Mouse (Mus musculus): ENCODE results near the gene Tlr3. TPM values are rescaled to one million over a fixed set of nuclear protein-coding genes. Genes with fewer than 3 reads are reported as not detected.

The Tlr3 gene
- polyA plus RNA-seq, 1 experiment: 2.0 TPM

- Histone ChIP-seq H3K9me3 (replicated peaks; ENCODE audit: control insufficient read depth, insufficient read depth, low read length, poor library complexity, severe bottlenecking) (peaks cover 13% of the 10 kb centered on the region), H3K36me3 (ENCODE audit: control insufficient read depth, insufficient read depth, low read length, poor library complexity, severe bottlenecking) (no peaks in the 10 kb centered on the region), H3K4me1 (ENCODE audit: control insufficient read depth, insufficient read depth, low read length) (no peaks in the 10 kb centered on the region), H3K4me3 (ENCODE audit: low read depth, low read length) (no peak overlapping the region), H3K27me3 (ENCODE audit: control insufficient read depth, insufficient read depth, low read length, poor library complexity, severe bottlenecking) (no peaks in the 10 kb centered on the region), H3K27ac (ENCODE audit: insufficient read depth, low read length) (no peak overlapping the region), H3K9ac (ENCODE audit: low read depth, poor library complexity, severe bottlenecking) (no peak overlapping the region)
- TF ChIP-seq CTCF (IDR thresholded peaks at IDR 0.05; ENCODE audit: low read depth, low read length): peak; percentile 29
- TF ChIP-seq EP300 (IDR thresholded peaks at IDR 0.05; ENCODE audit: insufficient read depth, low read depth, low read length): no peak
- no peak for TF ChIP-seq POLR2A (IDR thresholded peaks at IDR 0.05; ENCODE audit: insufficient read depth, low read length)
Observed at GRCm38 (mm10) chr8:45438899-45439535, 28.1 kb upstream of the Tlr3 start.

- TF ChIP-seq CTCF (IDR thresholded peaks at IDR 0.05; ENCODE audit: low read depth, low read length): no peak
- no peak for TF ChIP-seq EP300 (IDR thresholded peaks at IDR 0.05; ENCODE audit: insufficient read depth, low read depth, low read length)
- TF ChIP-seq POLR2A (IDR thresholded peaks at IDR 0.05; ENCODE audit: insufficient read depth, low read length): no peak
- H3K27me3 ChIP-seq (ENCODE audit: control insufficient read depth, insufficient read depth, low read length, poor library complexity, severe bottlenecking): no peaks in the 10 kb centered on the region
- no peak overlapping the region for H3K4me3 ChIP-seq (ENCODE audit: low read depth, low read length)
- no peak overlapping the region for H3K27ac ChIP-seq (ENCODE audit: insufficient read depth, low read length)
- H3K4me1 ChIP-seq (ENCODE audit: control insufficient read depth, insufficient read depth, low read length): no peaks in the 10 kb centered on the region
- no peaks in the 10 kb centered on the region for H3K36me3 ChIP-seq (ENCODE audit: control insufficient read depth, insufficient read depth, low read length, poor library complexity, severe bottlenecking)
- no peaks in the 10 kb centered on the region for H3K9me3 ChIP-seq (replicated peaks; ENCODE audit: control insufficient read depth, insufficient read depth, low read length, poor library complexity, severe bottlenecking)
- H3K9ac ChIP-seq (ENCODE audit: low read depth, poor library complexity, severe bottlenecking): no peak overlapping the region
Observed at GRCm38 (mm10) chr8:45420151-45420550, 9.3 kb upstream of the Tlr3 start.

DNA sequence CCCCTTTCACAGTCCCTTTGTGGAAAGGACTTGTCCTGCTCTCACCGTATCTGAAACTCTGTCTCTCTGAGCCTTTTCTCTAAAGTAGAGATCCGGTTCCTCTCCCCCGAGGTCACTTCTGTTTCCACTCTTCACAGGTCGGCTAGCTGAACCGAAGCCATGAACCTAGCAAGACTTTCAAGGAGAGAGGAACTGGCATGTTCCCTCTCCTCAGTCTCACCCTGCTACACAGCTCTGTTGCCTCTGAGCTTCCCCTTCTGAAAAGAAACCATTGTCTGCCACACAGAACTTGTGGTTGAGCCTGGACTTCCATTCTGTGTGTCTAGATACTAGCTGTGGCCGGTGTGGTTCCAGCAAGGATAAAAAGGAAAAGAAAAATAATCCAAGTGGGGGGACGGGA is 4.1 kb upstream of the Tlr3 start:
- H3K36me3 ChIP-seq (ENCODE audit: control insufficient read depth, insufficient read depth, low read length, poor library complexity, severe bottlenecking): no peaks in the 10 kb centered on the region
- no peaks in the 10 kb centered on the region for H3K4me1 ChIP-seq (ENCODE audit: control insufficient read depth, insufficient read depth, low read length)
- no peak overlapping the region for H3K9ac ChIP-seq (ENCODE audit: low read depth, poor library complexity, severe bottlenecking)
- H3K27ac ChIP-seq (ENCODE audit: insufficient read depth, low read length): no peak overlapping the region
- H3K9me3 ChIP-seq (replicated peaks; ENCODE audit: control insufficient read depth, insufficient read depth, low read length, poor library complexity, severe bottlenecking): no peaks in the 10 kb centered on the region
- H3K27me3 ChIP-seq (ENCODE audit: control insufficient read depth, insufficient read depth, low read length, poor library complexity, severe bottlenecking): peaks cover 2% of the 10 kb centered on the region
- no peak overlapping the region for H3K4me3 ChIP-seq (ENCODE audit: low read depth, low read length)
- TF ChIP-seq POLR2A (IDR thresholded peaks at IDR 0.05; ENCODE audit: insufficient read depth, low read length) (no peak), CTCF (IDR thresholded peaks at IDR 0.05; ENCODE audit: low read depth, low read length) (no peak), EP300 (IDR thresholded peaks at IDR 0.05; ENCODE audit: insufficient read depth, low read depth, low read length) (no peak)

DNA sequence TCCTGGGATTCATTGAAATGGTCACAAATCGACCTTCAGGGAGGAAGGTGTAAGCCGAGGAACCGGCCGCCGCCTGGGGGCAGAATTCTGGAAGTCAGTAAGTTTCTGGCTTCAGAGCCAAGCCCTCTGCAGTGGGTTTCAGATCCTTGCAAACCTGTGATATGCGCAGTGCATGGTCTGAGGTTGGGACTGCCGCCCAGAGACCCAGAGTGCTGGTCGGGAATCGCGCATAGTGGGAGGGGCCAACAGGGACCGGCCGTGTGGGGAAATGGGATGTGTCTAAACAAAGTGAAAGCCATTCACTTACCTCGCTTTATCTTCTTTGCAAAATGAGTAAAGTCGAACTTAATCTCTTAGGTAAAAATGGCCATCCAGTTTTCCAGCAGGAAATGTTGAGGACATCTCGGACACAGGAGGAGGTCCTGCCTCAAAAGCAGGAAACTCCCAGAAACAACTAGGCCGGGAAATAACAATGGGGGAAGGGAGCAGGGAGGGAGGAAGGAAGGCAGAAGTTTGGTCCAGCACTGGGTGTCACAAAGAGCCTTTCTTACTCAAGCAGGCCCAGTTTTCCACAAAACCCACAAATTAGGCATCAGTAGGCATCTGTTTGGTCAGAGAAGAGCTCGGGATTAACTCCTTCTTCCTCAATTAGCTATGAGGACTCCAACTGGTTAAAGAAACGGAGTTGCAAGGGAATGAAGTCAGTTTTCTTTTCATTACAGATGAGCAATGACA is 567 bp downstream of the Tlr3 start:
- TF ChIP-seq CTCF (IDR thresholded peaks at IDR 0.05; ENCODE audit: low read depth, low read length) (peak; percentile 20), EP300 (IDR thresholded peaks at IDR 0.05; ENCODE audit: insufficient read depth, low read depth, low read length) (no peak), POLR2A (IDR thresholded peaks at IDR 0.05; ENCODE audit: insufficient read depth, low read length) (no peak)
- peaks cover 2% of the 10 kb centered on the region for H3K27me3 ChIP-seq (ENCODE audit: control insufficient read depth, insufficient read depth, low read length, poor library complexity, severe bottlenecking)
- H3K9me3 ChIP-seq (replicated peaks; ENCODE audit: control insufficient read depth, insufficient read depth, low read length, poor library complexity, severe bottlenecking): peaks cover 11% of the 10 kb centered on the region
- H3K36me3 ChIP-seq (ENCODE audit: control insufficient read depth, insufficient read depth, low read length, poor library complexity, severe bottlenecking): no peaks in the 10 kb centered on the region
- H3K4me3 ChIP-seq (ENCODE audit: low read depth, low read length): peak overlapping the region; percentile 20
- H3K9ac ChIP-seq (ENCODE audit: low read depth, poor library complexity, severe bottlenecking): no peak overlapping the region
- no peaks in the 10 kb centered on the region for H3K4me1 ChIP-seq (ENCODE audit: control insufficient read depth, insufficient read depth, low read length)
- H3K27ac ChIP-seq (ENCODE audit: insufficient read depth, low read length): no peak overlapping the region; the same call in 1 of the 2 replicates

GRCm38 (mm10) chr8:45409702-45410101 is 1.2 kb downstream of the Tlr3 start:
- TF ChIP-seq CTCF (IDR thresholded peaks at IDR 0.05; ENCODE audit: low read depth, low read length): no peak
- TF ChIP-seq POLR2A (IDR thresholded peaks at IDR 0.05; ENCODE audit: insufficient read depth, low read length): no peak
- no peak for TF ChIP-seq EP300 (IDR thresholded peaks at IDR 0.05; ENCODE audit: insufficient read depth, low read depth, low read length)
- Histone ChIP-seq H3K9ac (ENCODE audit: low read depth, poor library complexity, severe bottlenecking) (no peak overlapping the region), H3K4me1 (ENCODE audit: control insufficient read depth, insufficient read depth, low read length) (no peaks in the 10 kb centered on the region), H3K27ac (ENCODE audit: insufficient read depth, low read length) (no peak overlapping the region), H3K27me3 (ENCODE audit: control insufficient read depth, insufficient read depth, low read length, poor library complexity, severe bottlenecking) (peaks cover 2% of the 10 kb centered on the region), H3K4me3 (ENCODE audit: low read depth, low read length) (no peak overlapping the region), H3K36me3 (ENCODE audit: control insufficient read depth, insufficient read depth, low read length, poor library complexity, severe bottlenecking) (no peaks in the 10 kb centered on the region), H3K9me3 (replicated peaks; ENCODE audit: control insufficient read depth, insufficient read depth, low read length, poor library complexity, severe bottlenecking) (peaks cover 11% of the 10 kb centered on the region)

- Histone ChIP-seq H3K9me3 (replicated peaks; ENCODE audit: control insufficient read depth, insufficient read depth, low read length, poor library complexity, severe bottlenecking) (no peaks in the 10 kb centered on the region), H3K4me1 (ENCODE audit: control insufficient read depth, insufficient read depth, low read length) (no peaks in the 10 kb centered on the region), H3K27ac (ENCODE audit: insufficient read depth, low read length) (no peak overlapping the region), H3K4me3 (ENCODE audit: low read depth, low read length) (no peak overlapping the region), H3K9ac (ENCODE audit: low read depth, poor library complexity, severe bottlenecking) (no peak overlapping the region), H3K36me3 (ENCODE audit: control insufficient read depth, insufficient read depth, low read length, poor library complexity, severe bottlenecking) (no peaks in the 10 kb centered on the region), H3K27me3 (ENCODE audit: control insufficient read depth, insufficient read depth, low read length, poor library complexity, severe bottlenecking) (no peaks in the 10 kb centered on the region; the same call in 1 of the 2 replicates)
- TF ChIP-seq POLR2A (IDR thresholded peaks at IDR 0.05; ENCODE audit: insufficient read depth, low read length) (no peak), CTCF (IDR thresholded peaks at IDR 0.05; ENCODE audit: low read depth, low read length) (no peak), EP300 (IDR thresholded peaks at IDR 0.05; ENCODE audit: insufficient read depth, low read depth, low read length) (no peak)
Observed at GRCm38 (mm10) chr8:45383250-45383649, 27.6 kb downstream of the Tlr3 start.

Data from ES-Bruce4 (cell line).